ENCODE assay signal across 10 mouse cellular contexts in genomic region chr14:52327375-52327901, GRCm38 (mm10). TPM values are rescaled to one million over a fixed set of nuclear protein-coding genes. Genes with fewer than 3 reads are reported as not detected.
DNase-seq lines count a peak whose midpoint lies in the region; ATAC-seq lines count a peak whose summit lies in the region.
"Had no signal": no experiment of that assay in that cellular context is flagged by ENCODE, and none has a peak within 500 bp of the region (broad histone marks: within the 10 kb centered on the region; RNA-seq: fewer than 3 reads in every experiment).

No protein-coding gene starts in this region.

- H3K27me3 ChIP-seq in liver, embryonic 11.5 days (replicated peaks; ENCODE audit: control insufficient read depth, insufficient read depth, low read length) = peaks cover 55% of the 10 kb centered on the region
- no peaks in the 10 kb centered on the region for H3K27me3 ChIP-seq in embryonic facial prominence, embryonic 11.5 days (ENCODE audit: control insufficient read depth, insufficient read depth, low read length)
- H3K27me3 ChIP-seq in limb, embryonic 10.5 days (ENCODE audit: low read depth, poor library complexity, severe bottlenecking) = peaks cover 71% of the 10 kb centered on the region
- H3K27me3 ChIP-seq in neural tube, embryonic 14.5 days (ENCODE audit: control insufficient read depth, insufficient read depth, low read length) = no peaks in the 10 kb centered on the region

- H3K9me3 ChIP-seq in liver, embryonic 11.5 days (ENCODE audit: control insufficient read depth, low read length) = no peaks in the 10 kb centered on the region
- no peaks in the 10 kb centered on the region for H3K9me3 ChIP-seq in embryonic facial prominence, embryonic 11.5 days (replicated peaks; ENCODE audit: control insufficient read depth, low read length)
- no peaks in the 10 kb centered on the region for H3K9me3 ChIP-seq in limb, embryonic 10.5 days (replicated peaks)
- H3K9me3 ChIP-seq in neural tube, embryonic 14.5 days (ENCODE audit: control insufficient read depth, low read length) = no peaks in the 10 kb centered on the region

- no peaks in the 10 kb centered on the region for H3K36me3 ChIP-seq in liver, embryonic 11.5 days (ENCODE audit: control insufficient read depth, insufficient read depth, low read length)
- H3K36me3 ChIP-seq in embryonic facial prominence, embryonic 11.5 days (replicated peaks; ENCODE audit: control insufficient read depth, insufficient read depth, low read depth, low read length) = no peaks in the 10 kb centered on the region
- H3K36me3 ChIP-seq in limb, embryonic 10.5 days = no peaks in the 10 kb centered on the region
- no peaks in the 10 kb centered on the region for H3K36me3 ChIP-seq in neural tube, embryonic 14.5 days (ENCODE audit: control insufficient read depth, insufficient read depth, low read length)

- H3K4me1 ChIP-seq in liver, embryonic 11.5 days (replicated peaks; ENCODE audit: control insufficient read depth, insufficient read depth, low read length) = no peaks in the 10 kb centered on the region
- no peaks in the 10 kb centered on the region for H3K4me1 ChIP-seq in embryonic facial prominence, embryonic 11.5 days (ENCODE audit: control insufficient read depth, insufficient read depth, low read length)
- peaks cover 10% of the 10 kb centered on the region for H3K4me1 ChIP-seq in limb, embryonic 10.5 days
- 0 out of 2 replicates have a peak, but pooled peaks cover 7% of the 10 kb centered on the region for H3K4me1 ChIP-seq in neural tube, embryonic 14.5 days (ENCODE audit: control insufficient read depth, insufficient read depth, low read length)

- no peak overlapping the region for H3K9ac ChIP-seq in liver, embryonic 11.5 days (ENCODE audit: low read depth, low read length)
- peak overlapping the region; percentile 69 for H3K9ac ChIP-seq in embryonic facial prominence, embryonic 11.5 days (replicated peaks; ENCODE audit: low read length)
- H3K9ac ChIP-seq in neural tube, embryonic 14.5 days (replicated peaks; ENCODE audit: low read depth, low read length) = peak overlapping the region; percentile 54; the same call in 1 of the 2 replicates

- H3K27ac ChIP-seq in liver, embryonic 11.5 days (ENCODE audit: low read depth, low read length) = no peak overlapping the region
- H3K27ac ChIP-seq in embryonic facial prominence, embryonic 11.5 days (replicated peaks; ENCODE audit: low read depth, low read length) = peak overlapping the region; percentile 61; the same call in 1 of the 2 replicates
- H3K27ac ChIP-seq in limb, embryonic 10.5 days = no peak overlapping the region
- H3K27ac ChIP-seq in neural tube, embryonic 14.5 days (ENCODE audit: low read depth, low read length) = peak overlapping the region; percentile 72

- 10% methylated on average over 14 of the region's 14 CpGs for WGBS in liver, embryonic 11.5 days
- under 1% methylated on average over 14 of the region's 14 CpGs for WGBS in embryonic facial prominence, embryonic 11.5 days
- 4% methylated on average over 14 of the region's 14 CpGs for whole genome bisulfite sequencing in limb, embryonic 10.5 days
- 2% methylated on average over 14 of the region's 14 CpGs for WGBS in neural tube, embryonic 14.5 days

- H3K4me2 ChIP-seq in liver, embryonic 11.5 days = peak overlapping the region; percentile 60
- peak overlapping the region; percentile 81 for H3K4me2 ChIP-seq in embryonic facial prominence, embryonic 11.5 days (ENCODE audit: low read depth, low read length)
- peak overlapping the region; percentile 92 for H3K4me2 ChIP-seq in neural tube, embryonic 14.5 days (ENCODE audit: low read depth, low read length)

- no peak for DNase-seq in liver, embryonic 11.5 days (ENCODE audit: low spot score)
- DNase-seq in liver = no peak
- peak; percentile 64 for DNase-seq in embryonic facial prominence, embryonic 11.5 days (ENCODE audit: low spot score)
- DNase-seq in limb, embryonic 10.5 days (ENCODE audit: low spot score) = no peak
- no peak for DNase-seq in kidney, postnatal 4 days
- DNase-seq in kidney, adult 9 months = no peak
- no peak for DNase-seq in spleen, postnatal 10 days (ENCODE audit: low spot score in 2 of 2)

- no peak for ATAC-seq in liver, embryonic 11.5 days (replicated peaks; ENCODE audit: low FRiP score)
- ATAC-seq in embryonic facial prominence, embryonic 11.5 days (replicated peaks; ENCODE audit: insufficient number of reproducible peaks, low FRiP score, low TSS enrichment, low read depth) = peak; percentile 50; the same call in 1 of the 2 replicates
- ATAC-seq in neural tube, embryonic 14.5 days (ENCODE audit: low read depth) = peak; percentile 70

- peak overlapping the region; percentile 35 for H3K4me3 ChIP-seq in liver, embryonic 11.5 days (ENCODE audit: low read depth, low read length)
- peak overlapping the region; percentile 51 for H3K4me3 ChIP-seq in embryonic facial prominence, embryonic 11.5 days (ENCODE audit: low read depth, low read length)
- H3K4me3 ChIP-seq in limb, embryonic 10.5 days = peak overlapping the region; percentile 53
- H3K4me3 ChIP-seq in neural tube, embryonic 14.5 days (ENCODE audit: low read depth, low read length) = peak overlapping the region; percentile 43
- H3K4me3 ChIP-seq: myocyte had no signal

RNA-seq across cellular contexts. Expression of gene Sall2, which starts 1.1 kb away (rescaled TPM):
- 9.8 and 11.6 TPM in 2 replicates for polyA plus RNA-seq in liver, embryonic 11.5 days (2014; fragmentation: Nextera tagmentation; extraction: Ambion mirVana)
- polyA plus RNA-seq in embryonic facial prominence, embryonic 11.5 days (2014; fragmentation: Nextera tagmentation; extraction: Ambion mirVana) = 39.6 and 40.1 TPM in 2 replicates
- 30.8 and 36.1 TPM in 2 replicates for polyA plus RNA-seq in limb, embryonic 10.5 days (2016; fragmentation: Nextera tagmentation; extraction: Ambion mirVana)
- 42.4 and 52.4 TPM in 2 replicates for polyA plus RNA-seq in neural tube, embryonic 14.5 days (2014; fragmentation: Nextera tagmentation; extraction: Ambion mirVana)

RNA-seq across cellular contexts. Expression of gene Mettl3, which starts 22.5 kb away (rescaled TPM):
- polyA plus RNA-seq in liver, embryonic 11.5 days (2014; fragmentation: Nextera tagmentation; extraction: Ambion mirVana) = 44.7 and 52.2 TPM in 2 replicates
- polyA plus RNA-seq in embryonic facial prominence, embryonic 11.5 days (2014; fragmentation: Nextera tagmentation; extraction: Ambion mirVana) = 49.8 and 50.1 TPM in 2 replicates
- polyA plus RNA-seq in limb, embryonic 10.5 days (2016; fragmentation: Nextera tagmentation; extraction: Ambion mirVana) = 58.6 and 64.5 TPM in 2 replicates
- polyA plus RNA-seq in neural tube, embryonic 14.5 days (2014; fragmentation: Nextera tagmentation; extraction: Ambion mirVana) = 41.1 and 42.5 TPM in 2 replicates

RNA-seq across cellular contexts. Expression of gene Olfr1513, which starts 28.8 kb away (rescaled TPM):
- polyA plus RNA-seq in liver, embryonic 11.5 days (2014; fragmentation: Nextera tagmentation; extraction: Ambion mirVana) = not detected in 2 replicates
- not detected in 2 replicates for polyA plus RNA-seq in embryonic facial prominence, embryonic 11.5 days (2014; fragmentation: Nextera tagmentation; extraction: Ambion mirVana)
- not detected in 2 replicates for polyA plus RNA-seq in limb, embryonic 10.5 days (2016; fragmentation: Nextera tagmentation; extraction: Ambion mirVana)
- not detected in 2 replicates for polyA plus RNA-seq in neural tube, embryonic 14.5 days (2014; fragmentation: Nextera tagmentation; extraction: Ambion mirVana)
- polyA plus RNA-seq: frontal cortex, adult 2 months; myocyte had no signal

RNA-seq across cellular contexts. Expression of gene Rab2b, which starts 48.1 kb away (rescaled TPM):
- 9.8 and 10.6 TPM in 2 replicates for polyA plus RNA-seq in liver, embryonic 11.5 days (2014; fragmentation: Nextera tagmentation; extraction: Ambion mirVana)
- polyA plus RNA-seq in embryonic facial prominence, embryonic 11.5 days (2014; fragmentation: Nextera tagmentation; extraction: Ambion mirVana) = 26.1 and 26.5 TPM in 2 replicates
- 20.8 and 21.8 TPM in 2 replicates for polyA plus RNA-seq in limb, embryonic 10.5 days (2016; fragmentation: Nextera tagmentation; extraction: Ambion mirVana)
- 69.4 TPM in 2 replicates for polyA plus RNA-seq in neural tube, embryonic 14.5 days (2014; fragmentation: Nextera tagmentation; extraction: Ambion mirVana)

RNA-seq across cellular contexts. Expression of gene Tox4, which starts 48.5 kb away (rescaled TPM):
- 35.7 and 44.6 TPM in 2 replicates for polyA plus RNA-seq in liver, embryonic 11.5 days (2014; fragmentation: Nextera tagmentation; extraction: Ambion mirVana)
- 47.7 and 51.5 TPM in 2 replicates for polyA plus RNA-seq in embryonic facial prominence, embryonic 11.5 days (2014; fragmentation: Nextera tagmentation; extraction: Ambion mirVana)
- 49.3 and 56.6 TPM in 2 replicates for polyA plus RNA-seq in limb, embryonic 10.5 days (2016; fragmentation: Nextera tagmentation; extraction: Ambion mirVana)
- 49.0 and 69.3 TPM in 2 replicates for polyA plus RNA-seq in neural tube, embryonic 14.5 days (2014; fragmentation: Nextera tagmentation; extraction: Ambion mirVana)

Comparison
In these comparisons a context has a peak if more than half of its experiments do, and no peak if none do; other contexts are left out.
1. H3K27ac ChIP-seq: peak in embryonic facial prominence, embryonic 11.5 days (single experiment) and neural tube, embryonic 14.5 days (single experiment); none in liver, embryonic 11.5 days (single experiment) and limb, embryonic 10.5 days (single experiment).
2. Peak in every context shown above with its lines, with median percentiles within 50 percentile points of each other: H3K4me2 ChIP-seq and H3K4me3 ChIP-seq.